Mouse (Mus musculus): Measurements from ENCODE around the gene Fbxw11. TPM values are rescaled to one million over a fixed set of nuclear protein-coding genes. Genes with fewer than 3 reads are reported as not detected.
A peak's percentile ranks its signal among the peaks of the same experiment; 100 is the strongest.
"Not testable (repeated sequence)": the region's sequence is repeated elsewhere in the genome, so short reads cannot be mapped to it uniquely, and the experiment has no call there.

Fbxw11 gene
- 8.4 and 16.6 TPM in 2 replicates for total RNA-seq (2015; ENCODE audit: low replicate concordance)
- total RNA-seq (2017; ENCODE audit: low replicate concordance) = 14.9 and 30.0 TPM in 2 replicates

DNA sequence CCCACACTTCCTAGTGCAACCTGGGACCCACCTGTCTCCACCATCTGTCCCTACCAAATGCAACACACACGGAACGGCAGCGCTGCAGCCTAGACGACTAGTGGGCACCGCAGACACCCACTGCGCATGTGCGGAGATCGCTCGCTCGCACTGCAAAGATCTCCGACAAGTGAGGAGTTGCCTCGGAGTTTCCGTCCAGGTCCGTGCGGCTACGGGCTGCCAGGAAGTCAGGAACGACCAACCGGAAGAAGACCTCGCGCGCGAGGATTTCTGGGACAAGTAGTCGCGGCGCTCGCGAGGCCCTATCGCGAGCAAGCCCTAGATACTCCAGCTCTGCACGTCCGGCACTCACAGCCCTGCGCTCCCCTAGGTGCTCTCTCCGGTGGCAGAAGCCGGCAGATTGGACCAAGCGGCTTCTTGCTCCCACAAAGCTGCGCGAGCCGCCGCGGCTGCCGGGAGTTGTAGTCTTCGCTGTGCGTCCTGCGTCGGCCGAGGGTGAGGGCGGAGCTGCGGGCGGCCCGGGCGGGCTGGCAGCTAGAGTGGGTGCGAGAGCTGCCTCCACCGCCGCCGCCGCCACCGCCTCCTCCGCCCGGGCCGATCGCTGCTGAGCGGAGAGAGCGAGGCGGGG is at the start of gene Fbxw11:
TSS of gene Fbxw11 (plus strand) at position 476 of the 628 bp plus-strand sequence.
- peak; percentile 93 for ATAC-seq (replicated peaks; ENCODE audit: low FRiP score, poor library complexity, severe bottlenecking)

DNA sequence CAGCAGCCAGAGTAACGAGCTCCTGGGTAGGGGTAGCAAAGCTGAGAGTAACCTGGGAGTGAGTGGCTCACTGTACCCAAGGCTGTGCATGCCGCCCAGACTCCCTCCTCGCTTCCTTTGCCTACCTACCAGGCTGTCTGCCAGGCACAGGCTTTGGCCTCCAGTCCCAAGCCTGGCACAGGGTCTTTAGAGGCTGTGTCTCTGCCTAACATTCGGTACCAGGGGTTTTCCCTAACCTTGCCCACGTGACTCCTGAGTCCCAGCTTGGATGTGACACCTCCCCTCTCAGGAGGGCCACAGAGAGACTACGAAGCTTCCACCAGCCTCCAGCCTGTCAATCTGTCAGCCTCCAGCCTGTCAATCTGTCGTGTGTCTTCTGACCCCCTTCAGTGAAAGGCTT is 49.4 kb upstream of the Fbxw11 start:
- no peak for ATAC-seq (replicated peaks; ENCODE audit: low FRiP score, poor library complexity, severe bottlenecking)

DNA sequence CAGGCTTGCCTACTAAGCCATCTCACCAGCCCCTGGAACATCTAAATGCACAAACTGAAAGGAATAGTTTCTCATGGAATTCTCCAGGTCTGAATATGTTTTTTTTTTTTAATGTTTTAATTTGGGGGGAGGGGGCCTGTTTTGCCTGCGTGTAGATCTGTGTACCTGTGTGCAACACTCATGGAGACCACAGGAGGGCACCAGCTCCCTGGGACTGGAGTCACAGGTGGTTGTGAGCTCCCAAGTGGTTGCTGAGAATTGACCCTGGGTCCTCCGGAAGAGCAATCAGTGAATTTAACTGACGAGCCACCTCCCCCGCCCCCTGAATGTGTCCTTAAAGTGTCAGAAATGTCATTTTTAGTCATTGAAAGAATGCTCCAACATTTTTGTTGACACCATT is 48.4 kb upstream of the Fbxw11 start:
- ATAC-seq (replicated peaks; ENCODE audit: low FRiP score, poor library complexity, severe bottlenecking) = no peak

DNA sequence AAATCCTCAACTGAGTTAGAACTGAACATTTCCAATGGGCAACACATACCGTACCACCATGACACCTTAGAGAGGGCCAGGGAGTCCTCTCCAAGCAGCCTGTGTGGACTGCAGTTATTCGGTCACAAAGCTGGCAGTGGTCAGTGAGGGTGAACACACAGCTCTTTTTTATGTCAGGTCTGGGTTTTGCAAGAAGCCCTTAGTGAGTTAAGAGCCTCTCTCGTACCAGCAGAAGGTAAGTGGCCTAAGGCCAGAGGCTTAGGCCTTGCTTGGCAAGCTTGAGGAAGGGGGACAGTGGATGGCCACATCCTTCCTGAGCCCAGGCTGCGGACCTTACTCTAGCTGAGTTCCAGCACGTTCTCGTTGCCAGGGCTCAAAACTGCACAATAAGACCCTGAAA is 42.2 kb upstream of the Fbxw11 start:
- no peak for ATAC-seq (replicated peaks; ENCODE audit: low FRiP score, poor library complexity, severe bottlenecking)

DNA sequence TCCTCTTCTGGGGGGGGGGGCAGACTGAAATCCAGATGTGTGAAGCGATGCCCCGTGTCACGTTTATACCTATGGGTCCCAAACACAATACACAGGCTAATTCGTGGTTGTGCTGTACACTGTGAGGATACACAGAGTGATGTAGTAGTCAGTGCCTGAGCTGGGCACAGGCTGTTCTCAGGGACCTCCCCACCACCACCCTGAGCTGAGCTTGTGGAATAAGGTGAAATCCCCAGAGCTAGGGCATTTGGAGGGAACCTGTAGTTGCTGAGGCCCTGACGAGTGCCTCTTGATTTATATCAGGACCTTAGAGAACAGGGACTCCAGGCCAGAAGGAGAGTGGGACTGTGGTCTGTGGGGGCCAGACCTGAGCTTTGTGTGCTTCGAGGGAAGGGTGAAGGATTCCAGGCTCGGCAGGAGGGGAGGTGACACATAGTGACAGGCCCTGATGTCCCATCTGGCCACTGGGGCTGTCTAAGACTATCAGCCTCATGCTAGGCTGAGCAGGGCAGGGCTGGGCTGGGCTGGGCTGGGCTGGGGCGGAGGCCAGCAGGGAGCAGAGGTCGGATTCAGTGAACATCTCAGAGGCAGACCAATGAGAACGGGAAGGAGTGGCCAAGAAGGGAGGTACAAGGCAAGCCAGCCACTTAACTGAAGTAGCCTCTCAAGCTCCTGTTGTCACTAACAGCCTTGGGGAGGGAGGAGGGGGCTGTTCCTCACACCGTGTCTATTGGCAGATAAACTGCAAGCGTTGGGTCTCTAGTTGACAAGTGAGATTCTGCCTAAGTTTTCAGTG is 40.8 kb upstream of the Fbxw11 start:
- no peak for ATAC-seq (replicated peaks; ENCODE audit: low FRiP score, poor library complexity, severe bottlenecking)

DNA sequence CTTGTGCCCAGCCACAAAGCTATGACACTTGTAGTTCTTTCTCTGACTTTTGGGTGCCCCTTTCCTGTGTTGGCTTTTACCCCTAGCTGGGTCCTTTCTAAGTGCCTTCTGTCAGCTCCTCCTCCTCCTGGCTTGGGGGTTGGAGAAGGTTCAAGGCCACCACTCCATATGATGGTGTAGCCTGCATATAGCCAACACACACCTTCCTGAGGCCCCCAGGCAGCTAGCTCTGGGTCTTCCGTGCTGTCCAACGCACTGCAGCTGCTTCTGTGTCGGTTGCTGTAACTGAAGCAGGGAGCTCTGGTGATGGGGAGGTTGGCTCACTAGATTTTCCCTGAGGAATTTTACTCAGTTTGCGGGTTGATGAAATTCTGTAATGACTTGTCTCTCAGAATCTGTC is 37.9 kb upstream of the Fbxw11 start:
- no peak for ATAC-seq (replicated peaks; ENCODE audit: low FRiP score, poor library complexity, severe bottlenecking)

DNA sequence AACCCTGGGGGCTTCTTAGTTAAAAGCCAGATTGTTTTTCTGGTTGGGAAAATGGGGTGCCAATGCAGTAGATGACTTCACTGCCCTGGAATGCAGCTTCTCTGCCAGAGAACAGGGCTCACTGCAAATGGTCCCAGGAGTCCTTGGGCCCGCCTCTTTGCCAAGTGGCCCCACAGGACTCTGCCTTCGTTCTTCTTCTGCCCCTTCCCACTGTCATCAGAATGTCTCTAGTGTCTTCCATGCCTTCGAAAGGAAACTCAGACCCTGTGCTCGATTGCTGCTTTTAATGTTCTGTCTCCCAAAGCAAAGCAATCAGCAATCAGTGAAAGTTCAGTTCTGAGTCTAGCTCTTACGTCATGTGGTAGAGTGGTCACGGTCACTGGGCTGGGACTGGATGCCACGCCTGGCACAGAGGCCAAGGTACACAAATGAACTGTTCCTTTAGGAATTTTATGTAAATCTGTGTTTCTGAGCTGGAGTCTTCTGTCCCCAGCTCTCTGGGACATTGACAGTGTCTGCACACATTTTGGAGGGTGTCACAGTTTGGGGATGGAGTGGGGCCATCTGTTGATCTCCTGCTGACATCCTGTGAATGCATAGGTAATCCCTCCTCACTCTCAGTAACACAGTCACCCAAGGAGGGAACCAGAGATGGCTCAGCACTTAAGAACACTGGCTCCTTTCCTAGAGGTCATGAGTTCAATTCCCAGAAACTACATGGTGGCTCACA is 37.2 kb upstream of the Fbxw11 start:
- ATAC-seq (replicated peaks; ENCODE audit: low FRiP score, poor library complexity, severe bottlenecking) = no peak

DNA sequence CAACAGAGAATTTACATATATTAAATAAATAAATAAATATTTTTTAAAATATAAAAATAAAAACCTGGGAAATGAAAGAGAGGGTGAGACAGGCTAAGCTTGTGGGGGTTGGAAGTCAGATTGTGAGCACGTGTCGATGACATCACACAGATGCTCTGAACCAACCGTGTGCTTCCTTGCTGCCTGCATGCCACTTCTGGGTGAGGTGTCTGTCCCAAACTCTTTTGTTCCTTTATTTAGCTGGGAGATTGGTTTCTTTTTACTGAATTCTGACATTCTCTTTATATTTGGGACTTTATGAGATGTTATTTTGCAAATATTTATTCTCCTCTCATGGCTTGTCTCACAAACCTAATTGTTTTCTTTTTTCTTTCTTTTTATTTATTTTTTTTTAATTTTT is 36.6 kb upstream of the Fbxw11 start:
- ATAC-seq (replicated peaks; ENCODE audit: low FRiP score, poor library complexity, severe bottlenecking) = no peak

DNA sequence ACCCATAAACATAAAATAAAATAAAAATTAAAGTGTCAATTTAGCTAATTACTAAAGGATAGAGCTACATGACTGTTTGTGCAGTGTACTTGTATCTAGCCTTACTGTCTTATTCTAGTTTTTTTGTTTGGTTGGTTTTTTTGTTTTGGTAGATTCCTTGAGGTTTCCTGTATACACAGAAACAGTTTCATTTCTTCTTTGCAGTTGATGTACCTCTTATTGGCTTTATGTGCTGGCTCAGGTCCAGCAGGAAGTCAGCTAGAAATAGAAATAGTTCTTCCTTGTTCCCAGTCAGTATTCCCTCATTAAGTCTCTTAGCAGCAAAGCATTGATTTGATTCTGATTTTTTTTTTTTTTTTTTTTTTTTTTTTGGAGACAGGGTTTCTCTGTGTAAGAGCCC is 35.2 kb upstream of the Fbxw11 start:
- ATAC-seq (replicated peaks; ENCODE audit: low FRiP score, poor library complexity, severe bottlenecking) = no peak

DNA sequence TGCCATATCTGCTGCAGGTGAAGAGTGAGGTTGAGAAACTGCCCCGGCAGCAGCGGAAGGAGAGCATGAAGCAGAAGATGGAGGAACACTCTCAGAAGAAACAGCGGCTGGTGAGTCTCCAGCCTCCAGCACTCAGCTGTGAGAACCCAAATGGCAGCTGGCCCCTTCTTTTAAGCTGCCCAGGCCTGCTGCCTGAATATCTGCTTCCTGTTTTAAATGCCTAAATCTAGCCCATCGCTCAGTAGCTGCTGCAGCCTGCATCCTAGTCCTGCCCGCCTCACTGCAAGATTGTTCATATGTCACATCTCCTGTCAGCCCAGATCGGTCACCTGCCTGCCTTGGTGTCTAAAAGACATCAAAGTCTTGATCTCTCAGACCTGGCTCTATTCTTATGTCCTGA is 31.9 kb upstream of the Fbxw11 start:
- no peak for ATAC-seq (replicated peaks; ENCODE audit: low FRiP score, poor library complexity, severe bottlenecking)

DNA sequence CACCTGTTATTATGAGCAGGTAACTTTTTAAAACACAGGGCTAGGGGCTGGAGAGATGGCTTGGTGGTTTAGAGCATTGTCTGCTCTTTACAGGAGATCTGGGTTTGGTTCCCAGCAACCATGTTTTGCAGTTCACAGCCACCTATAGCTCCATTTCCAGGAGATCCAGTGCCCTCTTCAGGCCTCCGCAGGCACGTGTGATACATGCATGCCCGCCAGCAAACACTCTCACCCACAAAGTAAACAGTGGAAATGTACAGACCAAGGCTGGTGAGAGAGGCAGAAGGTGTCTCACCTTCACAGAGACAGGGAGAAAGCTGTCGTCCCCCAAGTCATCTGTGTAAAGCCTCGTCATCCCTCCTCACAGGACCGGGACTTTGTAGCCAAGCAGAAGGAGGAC is 30.2 kb upstream of the Fbxw11 start:
- no peak for ATAC-seq (replicated peaks; ENCODE audit: low FRiP score, poor library complexity, severe bottlenecking)

DNA sequence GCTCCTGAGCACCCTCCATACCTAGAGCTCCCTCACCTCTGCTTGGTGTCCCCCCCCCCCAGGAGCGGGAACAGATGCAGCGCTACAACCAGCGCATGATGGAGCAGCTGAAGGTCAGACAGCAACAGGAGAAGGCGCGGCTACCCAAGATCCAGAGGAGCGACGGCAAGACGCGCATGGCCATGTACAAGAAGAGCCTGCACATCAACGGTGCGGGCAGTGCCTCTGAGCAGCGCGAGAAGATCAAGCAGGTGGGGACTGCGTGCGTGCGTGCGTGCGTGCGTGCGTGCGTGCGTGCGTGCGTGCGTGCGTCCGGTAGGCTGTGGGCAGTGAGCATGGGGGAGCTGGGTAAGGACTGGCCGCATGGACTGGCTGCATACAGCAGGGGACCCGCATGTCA is 28.1 kb upstream of the Fbxw11 start:
- no peak for ATAC-seq (replicated peaks; ENCODE audit: low FRiP score, poor library complexity, severe bottlenecking)

DNA sequence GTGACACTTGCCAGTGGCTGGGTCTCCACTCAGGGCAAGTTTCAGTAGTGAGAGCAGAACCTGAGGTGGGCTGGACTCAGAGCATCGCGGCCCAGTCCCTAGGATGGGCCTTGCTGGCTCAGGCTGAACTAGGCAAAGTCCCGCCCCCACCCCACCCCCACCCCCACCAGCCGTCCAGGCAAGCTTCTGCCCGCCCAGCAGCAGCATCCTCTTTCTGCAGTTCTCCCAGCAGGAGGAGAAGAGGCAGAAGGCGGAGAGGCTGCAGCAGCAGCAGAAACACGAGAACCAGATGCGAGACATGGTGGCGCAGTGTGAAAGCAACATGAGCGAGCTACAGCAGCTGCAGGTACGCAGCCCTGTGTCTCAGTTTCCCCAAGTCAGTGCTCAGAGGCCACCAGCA is 27.0 kb upstream of the Fbxw11 start:
- ATAC-seq (replicated peaks; ENCODE audit: low FRiP score, poor library complexity, severe bottlenecking) = no peak

DNA sequence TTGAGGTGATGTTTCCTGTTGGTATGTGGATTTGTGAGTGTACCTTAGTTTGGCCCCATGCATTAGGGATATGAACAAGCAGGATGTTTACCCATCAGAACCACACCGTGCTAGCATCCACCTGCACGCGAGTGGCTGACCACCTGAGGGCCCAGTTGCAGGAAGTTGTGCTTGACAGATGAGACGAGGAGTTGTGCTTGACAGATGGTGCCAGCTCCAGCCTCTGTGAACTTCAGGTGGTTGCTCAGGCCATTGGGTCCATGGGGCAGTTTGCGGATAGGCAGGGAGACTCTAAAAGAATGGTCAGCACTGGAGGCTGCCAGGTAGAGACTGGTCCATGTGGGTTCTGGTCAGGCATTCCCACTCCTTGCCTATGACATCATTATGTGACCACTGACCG is 26.4 kb upstream of the Fbxw11 start:
- ATAC-seq (replicated peaks; ENCODE audit: low FRiP score, poor library complexity, severe bottlenecking) = no peak

DNA sequence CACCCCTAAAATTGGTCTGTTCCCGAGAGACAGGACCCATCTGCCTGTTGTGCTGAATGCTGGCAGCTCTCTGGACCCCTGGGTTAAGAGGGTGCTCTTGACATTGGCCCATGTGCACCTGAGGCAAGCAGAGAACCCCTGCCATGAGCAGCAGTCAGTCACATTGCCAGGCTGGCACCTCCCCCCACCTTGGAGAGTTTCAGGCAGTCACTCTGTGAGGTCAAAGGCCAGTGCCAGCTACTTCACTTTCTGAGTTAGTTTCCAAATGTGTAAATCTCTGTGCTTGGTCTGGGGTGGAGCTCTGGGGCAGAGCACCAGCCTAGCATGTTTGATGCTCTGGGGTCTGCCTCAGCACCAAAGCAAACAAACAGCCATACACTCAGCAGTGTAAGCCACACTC is 24.5 kb upstream of the Fbxw11 start:
- no peak for ATAC-seq (replicated peaks; ENCODE audit: low FRiP score, poor library complexity, severe bottlenecking)

DNA sequence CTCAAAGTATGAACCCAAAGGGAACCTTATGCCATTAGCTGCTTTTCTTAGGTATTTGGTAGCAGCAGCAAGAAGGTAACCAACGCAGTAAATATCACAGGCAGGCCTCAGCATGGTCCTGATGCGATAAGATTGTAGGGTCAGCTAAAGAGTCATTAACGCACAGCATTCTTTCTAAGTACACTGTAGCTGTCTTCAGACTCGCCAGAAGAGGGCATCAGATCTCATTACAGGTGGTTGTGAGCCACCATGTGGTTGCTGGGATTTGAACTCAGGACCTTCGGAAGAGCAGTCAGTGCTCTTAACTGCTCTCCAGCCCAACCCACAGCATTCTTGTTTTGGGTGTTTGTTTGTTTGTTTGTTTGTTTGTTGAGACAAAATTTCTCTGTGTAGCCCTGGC is 23.9 kb upstream of the Fbxw11 start:
- not testable (repeated sequence) for ATAC-seq (replicated peaks; ENCODE audit: low FRiP score, poor library complexity, severe bottlenecking)

DNA sequence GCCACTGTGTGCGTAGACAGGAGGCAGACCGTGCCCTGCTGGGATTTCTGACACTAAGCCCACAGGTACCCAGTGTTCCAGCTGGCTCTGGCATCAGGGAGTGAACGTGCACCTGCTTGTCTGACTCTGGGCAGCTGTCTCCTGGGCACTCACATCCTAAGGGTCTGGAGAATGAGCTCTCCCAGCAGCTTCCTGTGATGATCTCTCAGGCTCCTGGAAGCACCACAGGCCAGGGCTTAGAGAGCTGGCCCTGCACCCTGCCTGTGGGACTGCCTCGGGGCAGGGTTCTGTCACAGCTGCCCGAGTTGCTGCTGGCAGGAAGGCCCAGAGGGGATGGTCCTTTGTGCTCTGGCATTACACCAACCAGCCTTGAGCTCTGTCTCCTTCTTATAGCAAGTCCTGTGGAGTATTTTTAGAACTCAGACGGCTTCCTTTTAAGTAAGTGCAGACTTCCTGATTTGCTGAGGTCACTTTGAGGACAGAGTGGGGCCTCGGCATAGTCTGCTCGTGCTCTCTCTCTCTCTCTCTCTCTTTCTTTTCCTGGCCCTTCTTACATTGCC is 23.2 kb upstream of the Fbxw11 start:
- no peak for ATAC-seq (replicated peaks; ENCODE audit: low FRiP score, poor library complexity, severe bottlenecking)

DNA sequence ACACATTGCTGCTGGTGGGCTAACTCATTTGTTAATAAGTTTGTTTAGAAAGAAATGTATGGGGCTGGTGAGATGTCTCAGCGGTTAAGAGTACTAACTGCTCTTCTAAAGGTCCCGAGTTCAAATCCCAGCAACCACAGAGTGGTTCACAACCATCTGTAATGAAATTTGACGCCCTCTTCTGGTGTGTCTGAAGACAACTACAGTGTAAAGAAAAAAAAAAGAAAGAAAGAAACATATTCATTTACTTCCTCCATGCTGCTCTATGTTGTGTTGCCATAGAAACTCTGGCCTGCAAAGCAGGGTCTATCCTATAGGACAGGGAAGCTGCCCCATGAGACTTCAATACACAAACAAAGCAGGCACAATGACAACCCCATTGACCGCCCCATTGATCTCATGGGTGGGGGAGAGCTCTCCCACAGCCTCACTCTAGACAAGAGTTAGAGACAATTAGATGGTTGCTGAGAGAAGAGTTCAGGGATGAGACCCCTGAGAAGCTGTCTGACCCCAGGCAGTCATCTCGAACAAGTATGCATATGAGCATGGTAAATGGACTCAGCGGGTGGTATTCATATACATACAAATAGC is 22.6 kb upstream of the Fbxw11 start:
- no peak for ATAC-seq (replicated peaks; ENCODE audit: low FRiP score, poor library complexity, severe bottlenecking)

DNA sequence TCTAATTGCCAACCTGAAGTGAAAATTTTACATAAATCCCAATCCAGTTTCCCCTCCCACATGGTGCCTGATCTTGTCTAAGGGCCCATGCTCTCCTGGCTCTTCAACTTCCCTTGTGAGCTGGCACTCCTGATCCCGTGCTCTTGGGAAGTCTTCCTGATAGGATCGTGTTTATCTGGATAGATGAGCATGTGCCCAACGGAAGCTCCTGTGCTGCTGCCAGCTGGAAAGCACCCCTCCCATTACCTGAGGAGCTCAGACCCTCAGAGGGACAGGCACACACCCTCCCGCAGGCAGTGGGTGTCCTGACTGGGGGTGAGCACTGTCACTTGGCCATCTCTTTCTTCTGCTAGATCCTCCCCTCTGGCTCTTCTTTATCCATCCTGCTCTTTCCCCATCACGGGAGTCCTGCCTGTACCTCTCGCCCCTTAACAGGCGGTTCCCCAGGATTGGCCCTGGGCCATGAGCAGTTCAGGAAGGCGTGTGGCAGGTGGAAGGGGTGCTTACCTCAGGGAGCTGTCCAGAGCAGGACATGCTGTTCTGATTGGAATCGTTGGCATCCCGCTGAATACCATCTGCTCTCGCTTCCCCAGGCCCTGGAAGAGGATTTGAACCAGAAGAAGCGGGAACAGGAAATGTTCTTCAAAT is 20.6 kb upstream of the Fbxw11 start:
- ATAC-seq (replicated peaks; ENCODE audit: low FRiP score, poor library complexity, severe bottlenecking) = no peak
